8 mouse cellular contexts compared by ENCODE assay signal in genomic region chr19:46483701-46484328, GRCm38 (mm10). TPM values are rescaled to one million over a fixed set of nuclear protein-coding genes. Genes with fewer than 3 reads are reported as not detected.
DNase-seq lines count a peak whose midpoint lies in the region; ATAC-seq and TF ChIP-seq lines count a peak whose summit lies in the region.

No protein-coding gene starts in this region.

- H3K36me3 ChIP-seq in E14TG2a.4 (ENCODE audit: insufficient read depth, low read length), result peaks cover 30% of the 10 kb centered on the region
- peaks cover 70% of the 10 kb centered on the region for H3K36me3 ChIP-seq in embryonic facial prominence, embryonic 13.5 days
- 0 out of 2 replicates have a peak, but pooled peaks cover 12% of the 10 kb centered on the region for H3K36me3 ChIP-seq in hindbrain, postnatal 0 days (ENCODE audit: insufficient read depth, low read length)
- 0 out of 2 replicates have a peak, but pooled peaks cover 2% of the 10 kb centered on the region for H3K36me3 ChIP-seq in liver, postnatal 0 days (replicated peaks; ENCODE audit: insufficient read depth, low read length)
- peaks cover 7% of the 10 kb centered on the region; the same call in 1 of the 2 replicates for H3K36me3 ChIP-seq in stomach, postnatal 0 days (ENCODE audit: control insufficient read depth, insufficient read depth, low read length)

- no peak for TF ChIP-seq EP300 in liver, postnatal 0 days (IDR thresholded peaks at IDR 0.05; ENCODE audit: low read depth)
- no peak for TF ChIP-seq EP300 in stomach, postnatal 0 days (optimal IDR thresholded peaks at IDR 0.05)

- no peak for ATAC-seq in embryonic facial prominence, embryonic 13.5 days (ENCODE audit: insufficient number of reproducible peaks, insufficient read depth, low FRiP score, low TSS enrichment, low read depth)
- ATAC-seq in hindbrain, postnatal 0 days, result peak; percentile 50
- 0 out of 2 replicates have a peak, but pooled peaks have one; percentile 16 for ATAC-seq in liver, postnatal 0 days
- no peak for ATAC-seq in stomach, postnatal 0 days (ENCODE audit: low FRiP score, low TSS enrichment)
- ATAC-seq in inflammation-experienced regulatory T-cells, adult 6 months, result no peak

- intact Hi-C loops in gastrocnemius, adult 2 months (cut with DNase I), result no loop called here

- H3K9me3 ChIP-seq in E14TG2a.4 (ENCODE audit: low read length), result no peaks in the 10 kb centered on the region
- H3K9me3 ChIP-seq in embryonic facial prominence, embryonic 13.5 days, result no peaks in the 10 kb centered on the region
- H3K9me3 ChIP-seq in hindbrain, postnatal 0 days (ENCODE audit: low read length), result no peaks in the 10 kb centered on the region
- no peaks in the 10 kb centered on the region for H3K9me3 ChIP-seq in liver, postnatal 0 days (ENCODE audit: low read length)
- no peaks in the 10 kb centered on the region for H3K9me3 ChIP-seq in stomach, postnatal 0 days (ENCODE audit: control insufficient read depth, low read length)

- peak overlapping the region; percentile 70 for H3K27ac ChIP-seq in gastrocnemius, adult 2 months
- peak overlapping the region; percentile 60 for H3K27ac ChIP-seq in embryonic facial prominence, embryonic 13.5 days
- H3K27ac ChIP-seq in hindbrain, postnatal 0 days, result peak overlapping the region; percentile 83
- peak overlapping the region; percentile 82 for H3K27ac ChIP-seq in liver, postnatal 0 days (ENCODE audit: low read depth)
- H3K27ac ChIP-seq in stomach, postnatal 0 days (replicated peaks), result peak overlapping the region; percentile 81

- 73% methylated on average over 15 of the region's 15 CpGs for WGBS in embryonic facial prominence, embryonic 13.5 days
- WGBS in hindbrain, postnatal 0 days, result 41% methylated on average over 15 of the region's 15 CpGs
- WGBS in liver, postnatal 0 days (ENCODE audit: insufficient replicate concordance), result 79% methylated on average over 15 of the region's 15 CpGs
- WGBS in stomach, postnatal 0 days, result 67% methylated on average over 15 of the region's 15 CpGs

- no peak overlapping the region for H3K4me2 ChIP-seq in embryonic facial prominence, embryonic 13.5 days
- no peak overlapping the region for H3K4me2 ChIP-seq in hindbrain, postnatal 0 days (ENCODE audit: low read depth, low read length)
- peak overlapping the region; percentile 48 for H3K4me2 ChIP-seq in liver, postnatal 0 days (ENCODE audit: low read depth, low read length)
- 0 out of 2 replicates have a peak overlapping the region, but pooled peaks have one; percentile 5 for H3K4me2 ChIP-seq in stomach, postnatal 0 days (replicated peaks; ENCODE audit: low read depth)

- H3K4me1 ChIP-seq in E14TG2a.4 (replicated peaks; ENCODE audit: low read depth, low read length), result peaks cover 93% of the 10 kb centered on the region
- peaks cover 76% of the 10 kb centered on the region for H3K4me1 ChIP-seq in embryonic facial prominence, embryonic 13.5 days
- peaks cover 27% of the 10 kb centered on the region for H3K4me1 ChIP-seq in hindbrain, postnatal 0 days (ENCODE audit: insufficient read depth, low read length)
- peaks cover 53% of the 10 kb centered on the region for H3K4me1 ChIP-seq in liver, postnatal 0 days (ENCODE audit: insufficient read depth)
- peaks cover 39% of the 10 kb centered on the region for H3K4me1 ChIP-seq in stomach, postnatal 0 days (replicated peaks; ENCODE audit: control insufficient read depth, insufficient read depth)

- peak overlapping the region; percentile 38 for H3K4me3 ChIP-seq in gastrocnemius, adult 2 months
- peak overlapping the region; percentile 50 for H3K4me3 ChIP-seq in E14TG2a.4 (replicated peaks; ENCODE audit: low read length)
- H3K4me3 ChIP-seq in embryonic facial prominence, embryonic 13.5 days, result no peak overlapping the region
- no peak overlapping the region for H3K4me3 ChIP-seq in hindbrain, postnatal 0 days (ENCODE audit: low read length)
- no peak overlapping the region for H3K4me3 ChIP-seq in liver, postnatal 0 days (ENCODE audit: low read depth, low read length)
- no peak overlapping the region for H3K4me3 ChIP-seq in stomach, postnatal 0 days (ENCODE audit: low read depth, low read length)

- peak overlapping the region; percentile 36; the same call in 1 of the 2 replicates for H3K9ac ChIP-seq in embryonic facial prominence, embryonic 13.5 days
- H3K9ac ChIP-seq in hindbrain, postnatal 0 days (replicated peaks; ENCODE audit: low read length), result no peak overlapping the region
- peak overlapping the region; percentile 33 for H3K9ac ChIP-seq in liver, postnatal 0 days (replicated peaks)
- H3K9ac ChIP-seq in stomach, postnatal 0 days (ENCODE audit: low read length), result peak overlapping the region; percentile 31; the same call in 1 of the 2 replicates

- TF ChIP-seq CTCF in gastrocnemius, adult 2 months (IDR thresholded peaks at IDR 0.05), result no peak
- TF ChIP-seq CTCF in E14TG2a.4 (conservative IDR thresholded peaks at IDR 0.05; ENCODE audit: low read length), result no peak
- TF ChIP-seq CTCF in hindbrain, postnatal 0 days (IDR thresholded peaks at IDR 0.05; ENCODE audit: low read depth), result no peak
- TF ChIP-seq CTCF in liver, postnatal 0 days (IDR thresholded peaks at IDR 0.05; ENCODE audit: low read depth), result no peak
- TF ChIP-seq CTCF in stomach, postnatal 0 days (IDR thresholded peaks at IDR 0.05; ENCODE audit: low read depth), result no peak

- peak; percentile 54 for DNase-seq in gastrocnemius, adult 2 months
- DNase-seq in gastrocnemius, adult 18-20 months (ENCODE audit: low spot score), result no peak
- DNase-seq in hindbrain, postnatal 0 days (ENCODE audit: low spot score), result peak; percentile 76
- peak; percentile 23 for DNase-seq in liver, postnatal 0 days
- no peak for DNase-seq in stomach, postnatal 0 days (ENCODE audit: low spot score)

- H3K27me3 ChIP-seq in E14TG2a.4 (ENCODE audit: insufficient read depth, low read length), result 0 out of 2 replicates have a peak, but pooled peaks cover 2% of the 10 kb centered on the region
- H3K27me3 ChIP-seq in embryonic facial prominence, embryonic 13.5 days, result no peaks in the 10 kb centered on the region
- H3K27me3 ChIP-seq in hindbrain, postnatal 0 days (ENCODE audit: insufficient read depth, low read length), result no peaks in the 10 kb centered on the region
- no peaks in the 10 kb centered on the region for H3K27me3 ChIP-seq in liver, postnatal 0 days (ENCODE audit: insufficient read depth, low read length)
- no peaks in the 10 kb centered on the region for H3K27me3 ChIP-seq in stomach, postnatal 0 days (ENCODE audit: control insufficient read depth, insufficient read depth, low read length)

RNA-seq across cellular contexts. Expression of gene Trim8, which starts 17.7 kb away (rescaled TPM):
- 10 to 100 TPM; 20.2 to 20.7 TPM for total RNA-seq in gastrocnemius, adult 2 months (2021)
- total RNA-seq in gastrocnemius, adult 18-20 months (2021), result 10 to 100 TPM; 17.6 to 22.5 TPM
- 16.7 and 17.6 TPM in 2 replicates for polyA plus RNA-seq in embryonic facial prominence, embryonic 13.5 days (2015; fragmentation: Nextera tagmentation; extraction: Ambion mirVana)
- total RNA-seq in hindbrain, postnatal 0 days (2014; rRNA removed), result 108 and 115 TPM in 2 replicates
- polyA plus RNA-seq in hindbrain, postnatal 0 days (2015; fragmentation: Nextera tagmentation; extraction: Ambion mirVana), result 28.8 and 29.7 TPM in 2 replicates
- polyA plus RNA-seq in liver, postnatal 0 days (2015; fragmentation: Nextera tagmentation; extraction: Ambion mirVana), result 7.9 and 9.8 TPM in 2 replicates
- polyA plus RNA-seq in stomach, postnatal 0 days (2015; fragmentation: Nextera tagmentation; extraction: Ambion mirVana), result 15.1 and 16.4 TPM in 2 replicates
- polyA plus RNA-seq in inflammation-experienced regulatory T-cells, adult 6 months (2017; shearing (Covaris generic)), result 10 to 100 TPM; 24.1 to 26.3 (median 25.9) TPM

Comparison
In these comparisons a context has a peak if more than half of its experiments do, and no peak if none do; other contexts are left out.
1. DNase-seq: peak in gastrocnemius, adult 2 months (single experiment), hindbrain, postnatal 0 days (single experiment) and liver, postnatal 0 days (single experiment); none in gastrocnemius, adult 18-20 months (single experiment) and stomach, postnatal 0 days (single experiment).
2. H3K4me3 ChIP-seq: peak in gastrocnemius, adult 2 months (single experiment) and E14TG2a.4 (single experiment); none in embryonic facial prominence, embryonic 13.5 days (single experiment), hindbrain, postnatal 0 days (single experiment), liver, postnatal 0 days (single experiment) and stomach, postnatal 0 days (single experiment).
3. ATAC-seq: peak in hindbrain, postnatal 0 days (single experiment) and liver, postnatal 0 days (single experiment); none in embryonic facial prominence, embryonic 13.5 days (single experiment), stomach, postnatal 0 days (single experiment) and inflammation-experienced regulatory T-cells, adult 6 months (single experiment).
4. H3K4me2 ChIP-seq: peak in liver, postnatal 0 days (single experiment) and stomach, postnatal 0 days (single experiment); none in embryonic facial prominence, embryonic 13.5 days (single experiment) and hindbrain, postnatal 0 days (single experiment).
5. Peak in every context shown above with its lines, with median percentiles within 50 percentile points of each other: H3K27ac ChIP-seq.